ENCODE assay signal across 9 mouse cellular contexts in genomic region chr17:70968606-70969191, GRCm38 (mm10). TPM values are rescaled to one million over a fixed set of nuclear protein-coding genes. Genes with fewer than 3 reads are reported as not detected.
DNase-seq lines count a peak whose midpoint lies in the region; ATAC-seq and TF ChIP-seq lines count a peak whose summit lies in the region.
"Had no signal": no experiment of that assay in that cellular context is flagged by ENCODE, and none has a peak within 500 bp of the region (broad histone marks: within the 10 kb centered on the region; RNA-seq: fewer than 3 reads in every experiment).

No protein-coding gene starts in this region.

- peak in 2 of 3 experiments; percentile 54 to 94; a peak in 4 of 6 replicates for TF ChIP-seq CTCF in MEL (IDR thresholded peaks at IDR 0.05 in 2 of 3, conservative IDR thresholded peaks at IDR 0.05 in 1 of 3; ENCODE audit: control insufficient read depth in 1 of 3, insufficient read depth in 1 of 3, low read depth in 2 of 3, low read length in 3 of 3, poor library complexity in 1 of 3, severe bottlenecking in 1 of 3)
- peak; percentile 75 for TF ChIP-seq CTCF in forebrain, postnatal 0 days (IDR thresholded peaks at IDR 0.05; ENCODE audit: low read depth)

- no peak for TF ChIP-seq POLR2A in MEL (IDR thresholded peaks at IDR 0.05; ENCODE audit: control insufficient read depth in 1 of 2, insufficient read depth in 1 of 2, low read depth in 1 of 2, low read length in 2 of 2, poor library complexity in 1 of 2)

- no peaks in the 10 kb centered on the region for H3K27me3 ChIP-seq in kidney, embryonic 15.5 days
- no peaks in the 10 kb centered on the region for H3K27me3 ChIP-seq in MEL (ENCODE audit: control insufficient read depth in 1 of 2, insufficient read depth in 2 of 2, low read length in 2 of 2)
- no peaks in the 10 kb centered on the region for H3K27me3 ChIP-seq in forebrain, postnatal 0 days (ENCODE audit: insufficient read depth, low read length)
- no peaks in the 10 kb centered on the region for H3K27me3 ChIP-seq in midbrain, embryonic 15.5 days (replicated peaks)

- TF ChIP-seq RAD21 in MEL (IDR thresholded peaks at IDR 0.05; ENCODE audit: low read depth, low read length): peak; percentile 96

- H3K9ac ChIP-seq in kidney, embryonic 15.5 days: no peak overlapping the region
- H3K9ac ChIP-seq in MEL (ENCODE audit: control insufficient read depth, low read depth, low read length, poor library complexity, severe bottlenecking): 0 out of 2 replicates have a peak overlapping the region, but pooled peaks have one; percentile 28
- H3K9ac ChIP-seq in forebrain, postnatal 0 days: no peak overlapping the region
- no peak overlapping the region for H3K9ac ChIP-seq in midbrain, embryonic 15.5 days

- TF ChIP-seq EP300 in MEL (IDR thresholded peaks at IDR 0.05; ENCODE audit: low read depth in 1 of 2, low read length in 2 of 2): no peak

- no peaks in the 10 kb centered on the region for H3K9me3 ChIP-seq in kidney, embryonic 15.5 days (replicated peaks)
- H3K9me3 ChIP-seq in MEL (replicated peaks; ENCODE audit: insufficient read depth, low read length): no peaks in the 10 kb centered on the region
- no peaks in the 10 kb centered on the region for H3K9me3 ChIP-seq in forebrain, postnatal 0 days (ENCODE audit: low read length)
- no peaks in the 10 kb centered on the region for H3K9me3 ChIP-seq in midbrain, embryonic 15.5 days

- H3K27ac ChIP-seq in kidney, embryonic 15.5 days: no peak overlapping the region
- H3K27ac ChIP-seq in MEL (ENCODE audit: control insufficient read depth, low read depth, low read length): no peak overlapping the region
- H3K27ac ChIP-seq in forebrain, postnatal 0 days (ENCODE audit: low read depth, low read length): no peak overlapping the region
- H3K27ac ChIP-seq in midbrain, embryonic 15.5 days: no peak overlapping the region
- H3K27ac ChIP-seq: macrophage had no signal

- H3K4me1 ChIP-seq in kidney, embryonic 15.5 days: peaks cover 26% of the 10 kb centered on the region
- H3K4me1 ChIP-seq in MEL (ENCODE audit: control insufficient read depth in 1 of 2, insufficient read depth in 2 of 2, low read length in 2 of 2): peaks cover 0 to 18% of the 10 kb centered on the region in 2 experiments; a peak in 1 of 4 replicates
- H3K4me1 ChIP-seq in forebrain, postnatal 0 days (ENCODE audit: insufficient read depth): no peaks in the 10 kb centered on the region
- H3K4me1 ChIP-seq in midbrain, embryonic 15.5 days: no peaks in the 10 kb centered on the region; the same call in 1 of the 2 replicates

- H3K36me3 ChIP-seq in kidney, embryonic 15.5 days: peaks cover 8% of the 10 kb centered on the region
- H3K36me3 ChIP-seq in MEL (ENCODE audit: control insufficient read depth in 1 of 2, insufficient read depth in 2 of 2, low read length in 2 of 2): peaks cover 0 to 12% of the 10 kb centered on the region in 2 experiments; a peak in 2 of 4 replicates
- peaks cover 7% of the 10 kb centered on the region for H3K36me3 ChIP-seq in forebrain, postnatal 0 days (ENCODE audit: insufficient read depth)
- peaks cover 7% of the 10 kb centered on the region; the same call in 1 of the 2 replicates for H3K36me3 ChIP-seq in midbrain, embryonic 15.5 days (replicated peaks)

- H3K4me2 ChIP-seq in kidney, embryonic 15.5 days: peak overlapping the region; percentile 36; the same call in 1 of the 2 replicates
- H3K4me2 ChIP-seq in forebrain, postnatal 0 days (ENCODE audit: low read depth): no peak overlapping the region
- no peak overlapping the region for H3K4me2 ChIP-seq in midbrain, embryonic 15.5 days

- intact Hi-C loops in heart, postnatal 25 days (cut with DNase I): loop anchor here (1.0 to 5.0 kb wide), 6 partner anchors 36 to 536 kb away; no protein-coding TSS in a partner anchor

- no peak overlapping the region for H3K4me3 ChIP-seq in kidney, embryonic 15.5 days (replicated peaks)
- H3K4me3 ChIP-seq in MEL (ENCODE audit: control insufficient read depth in 1 of 2, insufficient read depth in 1 of 2, low read depth in 2 of 2, low read length in 2 of 2): peak overlapping the region; percentile 23 to 31; a peak in 2 of 4 replicates
- H3K4me3 ChIP-seq in forebrain, postnatal 0 days (ENCODE audit: low read depth, low read length): no peak overlapping the region
- H3K4me3 ChIP-seq in midbrain, embryonic 15.5 days: no peak overlapping the region

- no peak for DNase-seq in kidney, adult 18-20 months
- peak; percentile 75 for DNase-seq in MEL (ENCODE audit: low read depth, low spot score)
- peak; percentile 70 for DNase-seq in forebrain, postnatal 0 days
- DNase-seq in heart, postnatal 25 days (ENCODE audit: low spot score): no peak
- no peak for DNase-seq in cerebellum, adult 9-11 months
- DNase-seq in urinary bladder, postnatal 4 days (ENCODE audit: low spot score in 2 of 2): no peak

- WGBS in kidney, embryonic 15.5 days: 19% methylated on average over 8 of the region's 8 CpGs
- 30% methylated on average over 8 of the region's 8 CpGs for whole genome bisulfite sequencing in forebrain, postnatal 0 days
- whole genome bisulfite sequencing in midbrain, embryonic 15.5 days: 27% methylated on average over 8 of the region's 8 CpGs

- ATAC-seq in kidney, embryonic 15.5 days (replicated peaks; ENCODE audit: low FRiP score): no peak
- ATAC-seq in forebrain, postnatal 0 days: peak; percentile 73
- peak; percentile 70 for ATAC-seq in midbrain, embryonic 15.5 days (replicated peaks)

- no peaks in the 10 kb centered on the region for H3K79me2 ChIP-seq in MEL (ENCODE audit: control insufficient read depth, insufficient read depth, low read length, poor library complexity)

TF ChIP-seq in MEL, 35 proteins besides CTCF, POLR2A, EP300 and RAD21:
- TF ChIP-seq TBP (IDR thresholded peaks at IDR 0.05; ENCODE audit: low read depth, low read length) (0 out of 2 replicates have a peak, but pooled peaks have one; percentile 37), ZKSCAN1 (IDR thresholded peaks at IDR 0.05; ENCODE audit: low read depth, low read length) (no peak), SMC3 (IDR thresholded peaks at IDR 0.05; ENCODE audit: low read depth, low read length) (peak; percentile 93), SIN3A (IDR thresholded peaks at IDR 0.05; ENCODE audit: low read length) (peak; percentile 62; the same call in 1 of the 2 replicates), ZC3H11A (IDR thresholded peaks at IDR 0.05; ENCODE audit: low read depth, low read length) (peak; percentile 92), RCOR1 (IDR thresholded peaks at IDR 0.05; ENCODE audit: low read depth, low read length) (no peak), MAZ (IDR thresholded peaks at IDR 0.05; ENCODE audit: low read depth, low read length) (no peak), MAX (IDR thresholded peaks at IDR 0.05; ENCODE audit: low read length) (no peak)

RNA-seq across cellular contexts. Expression of gene Myom1, which starts 33.7 kb away (rescaled TPM):
- 5.5 and 6.0 TPM in 2 replicates for polyA plus RNA-seq in kidney, embryonic 15.5 days (2015; fragmentation: Nextera tagmentation; extraction: Ambion mirVana)
- 0.65 and 0.69 TPM in 2 replicates for total RNA-seq in MEL (2012; rRNA removed)
- polyA plus RNA-seq in MEL (2012; ENCODE audit: insufficient read depth in 1 of 2, insufficient read length in 2 of 2, low read depth in 1 of 2, low replicate concordance in 2 of 2, missing spikeins in 1 of 2): under 1 TPM in 1 of 2 experiments, not detected in 1; 0.79 TPM
- total RNA-seq in forebrain, postnatal 0 days (2014; rRNA removed): 1.5 and 2.0 TPM in 2 replicates
- polyA plus RNA-seq in forebrain, postnatal 0 days (2015; fragmentation: Nextera tagmentation; extraction: Ambion mirVana): 0.52 and 1.2 TPM in 2 replicates
- 0.87 and 1.3 TPM in 2 replicates for polyA plus RNA-seq in midbrain, embryonic 15.5 days (2015; fragmentation: Nextera tagmentation; extraction: Ambion mirVana)
- 1,000 to 10,000 TPM; 1,192 to 1,218 TPM for total RNA-seq in heart, postnatal 25 days (2021)

RNA-seq across cellular contexts. Expression of gene Myl12a, which starts 34.0 kb away (rescaled TPM):
- polyA plus RNA-seq in kidney, embryonic 15.5 days (2015; fragmentation: Nextera tagmentation; extraction: Ambion mirVana): 642 and 672 TPM in 2 replicates
- 112 and 113 TPM in 2 replicates for total RNA-seq in MEL (2012; rRNA removed)
- 100 to 1,000 TPM in 1 of 2 experiments, not detected in 1; 130 TPM for polyA plus RNA-seq in MEL (2012; ENCODE audit: insufficient read depth in 1 of 2, insufficient read length in 2 of 2, low read depth in 1 of 2, low replicate concordance in 2 of 2, missing spikeins in 1 of 2)
- 35.6 and 37.0 TPM in 2 replicates for total RNA-seq in forebrain, postnatal 0 days (2014; rRNA removed)
- polyA plus RNA-seq in forebrain, postnatal 0 days (2015; fragmentation: Nextera tagmentation; extraction: Ambion mirVana): 80.4 and 80.8 TPM in 2 replicates
- polyA plus RNA-seq in midbrain, embryonic 15.5 days (2015; fragmentation: Nextera tagmentation; extraction: Ambion mirVana): 93.2 and 107 TPM in 2 replicates
- total RNA-seq in heart, postnatal 25 days (2021): 100 to 1,000 TPM; 944 to 988 TPM

Comparison
In these comparisons a context has a peak if more than half of its experiments do, and no peak if none do; other contexts are left out.
1. H3K4me3 ChIP-seq: peak in MEL (2 of 2); none in kidney, embryonic 15.5 days (single experiment), forebrain, postnatal 0 days (single experiment) and midbrain, embryonic 15.5 days (single experiment).
2. DNase-seq: peak in MEL (single experiment) and forebrain, postnatal 0 days (single experiment); none in kidney, adult 18-20 months (single experiment), heart, postnatal 25 days (single experiment), cerebellum, adult 9-11 months (single experiment) and urinary bladder, postnatal 4 days (0 of 2).